Mouse (Mus musculus) embryonic facial prominence, embryonic 14.5 days (tissue): Measurements from ENCODE around the gene Elavl4. TPM values are rescaled to one million over a fixed set of nuclear protein-coding genes. Genes with fewer than 3 reads are reported as not detected.
A peak's percentile ranks its signal among the peaks of the same experiment; 100 is the strongest.

Source experiments
- ATAC-seq: fragments of 200-750 bp; cut with Nextera tagmentation; 2 replicates; pipeline ENCODE4 v1.8.0; 2017; ENCODE audit warnings: low read depth, moderate number of reproducible peaks, moderate TSS enrichment
- DNase-seq: peaks from one replicate; pipeline ENCODE4 v3.0.0-alpha.2; 2015; ENCODE audit warnings: low spot score
- H3K27ac ChIP-seq: fragments of 300-500 bp; sonication (generic); replicated peaks from 2 replicates; pipeline ENCODE4 v1.5.1; 2014; ENCODE audit warnings: low read depth, mild to moderate bottlenecking, low read length, moderate library complexity
- H3K27me3 ChIP-seq: fragments of 300-500 bp; sonication (generic); replicated peaks from 2 replicates; pipeline ENCODE4 v1.6.1; 2014; ENCODE audit warnings: low read length; ENCODE audit not compliant: control insufficient read depth, insufficient read depth
- H3K36me3 ChIP-seq: fragments of 300-500 bp; sonication (generic); 2 replicates; pipeline ENCODE4 v1.6.1; 2014; ENCODE audit warnings: low read length, mixed read lengths; ENCODE audit not compliant: control insufficient read depth, insufficient read depth
- H3K4me1 ChIP-seq: fragments of 300-500 bp; sonication (generic); 2 replicates; pipeline ENCODE4 v1.6.1; 2014; ENCODE audit warnings: antibody characterized with exemption, low read length; ENCODE audit not compliant: control insufficient read depth, insufficient read depth
- H3K4me2 ChIP-seq: fragments of 300-500 bp; sonication (generic); 2 replicates; pipeline ENCODE4 v1.6.1; 2014; ENCODE audit warnings: low read depth, mild to moderate bottlenecking, low read length, moderate library complexity, mixed read lengths
- H3K4me3 ChIP-seq: fragments of 300-500 bp; sonication (generic); 2 replicates; pipeline ENCODE4 v1.5.1; 2014; ENCODE audit warnings: low read depth, mild to moderate bottlenecking, low read length
- H3K9ac ChIP-seq: fragments of 300-500 bp; sonication (generic); 2 replicates; pipeline ENCODE4 v1.6.1; 2014; ENCODE audit warnings: low read depth, mild to moderate bottlenecking, low read length, moderate library complexity, mixed read lengths
- H3K9me3 ChIP-seq: fragments of 300-500 bp; sonication (generic); 2 replicates; pipeline ENCODE4 v1.6.1; 2016; ENCODE audit warnings: low read length; ENCODE audit not compliant: control insufficient read depth
- WGBS: fragments of 180-500 bp; shearing (Covaris S2); extraction: QIAGEN DNeasy Blood & Tissue Kit; methylation state at CpG from one replicate; pipeline ENCODE4 v1.1.7; 2014; 5-methylcytosine and 5-hydroxymethylcytosine counted together
- polyA plus RNA-seq: library from polyadenylated mRNA; unstranded; fragments of >200 nt; fragmentation: Nextera tagmentation; extraction: Ambion mirVana; gene quantifications from 2 replicates; pipeline ENCODE4 v1.2.1, GENCODE M21; 2014

The Elavl4 gene
- polyA plus RNA-seq: 34.2 and 41.4 TPM in 2 replicates

GRCm38 (mm10) chr4:110351178-110352000, at the start of gene Elavl4:
Gene Elavl4, minus strand, starts transcription at chr4:110351909.
- no peaks in the 10 kb centered on the region for H3K27me3 ChIP-seq
- under 1% methylated on average over 33 of the region's 75 CpGs for WGBS
- peak within 1 kb of the TSS; percentile 77 for H3K9ac ChIP-seq
- ATAC-seq (peak; percentile 94), DNase-seq (peak; percentile 76)
- no peaks in the 10 kb centered on the region for H3K36me3 ChIP-seq
- peak within 1 kb of the TSS; percentile 63 for H3K27ac ChIP-seq
- H3K4me1 ChIP-seq: no peaks in the 10 kb centered on the region
- peak within 1 kb of the TSS; percentile 89 for H3K4me2 ChIP-seq
- peak within 1 kb of the TSS; percentile 70 for H3K4me3 ChIP-seq
- no peaks in the 10 kb centered on the region for H3K9me3 ChIP-seq

- Histone ChIP-seq H3K9ac (peak within 1 kb of the TSS; percentile 51), H3K9me3 (no peaks in the 10 kb centered on the region), H3K27me3 (no peaks in the 10 kb centered on the region), H3K4me2 (peak within 1 kb of the TSS; percentile 61), H3K4me1 (no peaks in the 10 kb centered on the region), H3K36me3 (no peaks in the 10 kb centered on the region), H3K27ac (no peak within 1 kb of the TSS), H3K4me3 (peak within 1 kb of the TSS; percentile 46)
- ATAC-seq (peak; percentile 98), DNase-seq (peak; percentile 87)
- WGBS: under 1% methylated on average over 16 of the region's 27 CpGs
These were observed 45.9 kb upstream of the Elavl4 start, which contains the start of gene Agbl4 for GRCm38 (mm10) chr4:110397618-110398045. Gene Agbl4, plus strand, starts transcription at chr4:110397661.

- Histone ChIP-seq H3K9me3 (no peaks in the 10 kb centered on the region), H3K4me1 (no peaks in the 10 kb centered on the region), H3K27ac (no peak overlapping the region), H3K4me2 (no peak overlapping the region), H3K36me3 (no peaks in the 10 kb centered on the region), H3K9ac (no peak overlapping the region), H3K27me3 (no peaks in the 10 kb centered on the region), H3K4me3 (no peak overlapping the region)
- ATAC-seq (no peak), DNase-seq (no peak)
- 74% methylated on average over 5 of the region's 5 CpGs for WGBS
These were observed 44.5 kb upstream of the Elavl4 start for GRCm38 (mm10) chr4:110396221-110396620.

GRCm38 (mm10) chr4:110360568-110360967, 8.9 kb upstream of the Elavl4 start:
- no peaks in the 10 kb centered on the region for H3K9me3 ChIP-seq
- DNase-seq: no peak
- 79% methylated on average over 2 of the region's 2 CpGs for WGBS
- no peaks in the 10 kb centered on the region for H3K27me3 ChIP-seq
- no peak overlapping the region for H3K4me3 ChIP-seq
- ATAC-seq: no peak
- H3K4me2 ChIP-seq: no peak overlapping the region
- no peak overlapping the region for H3K9ac ChIP-seq
- no peak overlapping the region for H3K27ac ChIP-seq
- H3K4me1 ChIP-seq: no peaks in the 10 kb centered on the region
- no peaks in the 10 kb centered on the region for H3K36me3 ChIP-seq

- H3K27ac ChIP-seq: no peak overlapping the region; the same call in 1 of the 2 replicates
- 4% methylated on average over 5 of the region's 5 CpGs for WGBS
- peak overlapping the region; percentile 77 for H3K9ac ChIP-seq
- peak overlapping the region; percentile 89 for H3K4me2 ChIP-seq
- DNase-seq: no peak
- H3K4me3 ChIP-seq: peak overlapping the region; percentile 70
- H3K4me1 ChIP-seq: no peaks in the 10 kb centered on the region
- H3K27me3 ChIP-seq: no peaks in the 10 kb centered on the region
- no peaks in the 10 kb centered on the region for H3K36me3 ChIP-seq
- peak; percentile 13; the same call in 1 of the 2 replicates for ATAC-seq
- H3K9me3 ChIP-seq: no peaks in the 10 kb centered on the region
These were observed 276 bp upstream of the Elavl4 start for GRCm38 (mm10) chr4:110352001-110352369.

- Histone ChIP-seq H3K4me3 (peak overlapping the region; percentile 70), H3K27me3 (no peaks in the 10 kb centered on the region), H3K9ac (peak overlapping the region; percentile 77), H3K27ac (peak overlapping the region; percentile 63), H3K36me3 (no peaks in the 10 kb centered on the region), H3K9me3 (no peaks in the 10 kb centered on the region), H3K4me2 (peak overlapping the region; percentile 89), H3K4me1 (no peaks in the 10 kb centered on the region)
- 9% methylated on average over 6 of the region's 6 CpGs for WGBS
- DNase-seq (no peak), ATAC-seq (no peak)
These were observed 892 bp downstream of the Elavl4 start for GRCm38 (mm10) chr4:110350856-110351177.

- DNase-seq: peak; percentile 6
- no peaks in the 10 kb centered on the region for H3K4me1 ChIP-seq
- H3K4me2 ChIP-seq: no peak overlapping the region
- H3K36me3 ChIP-seq: no peaks in the 10 kb centered on the region
- H3K9me3 ChIP-seq: no peaks in the 10 kb centered on the region
- no peak overlapping the region for H3K4me3 ChIP-seq
- no peak overlapping the region for H3K9ac ChIP-seq
- no peak for ATAC-seq
- no peaks in the 10 kb centered on the region for H3K27me3 ChIP-seq
- H3K27ac ChIP-seq: no peak overlapping the region
- 48% methylated on average over 3 of the region's 3 CpGs for WGBS
These were observed 27.8 kb downstream of the Elavl4 start for GRCm38 (mm10) chr4:110323912-110324311.

GRCm38 (mm10) chr4:110312126-110312525, 39.6 kb downstream of the Elavl4 start:
- no peak overlapping the region for H3K4me2 ChIP-seq
- no peaks in the 10 kb centered on the region for H3K27me3 ChIP-seq
- H3K36me3 ChIP-seq: no peaks in the 10 kb centered on the region
- 15% methylated on average over 1 of the region's 1 CpGs for WGBS
- no peak overlapping the region for H3K9ac ChIP-seq
- no peak overlapping the region for H3K27ac ChIP-seq
- DNase-seq: no peak
- H3K4me3 ChIP-seq: no peak overlapping the region
- ATAC-seq: no peak
- H3K9me3 ChIP-seq: no peaks in the 10 kb centered on the region
- no peaks in the 10 kb centered on the region for H3K4me1 ChIP-seq

- DNase-seq: no peak
- Histone ChIP-seq H3K27me3 (no peaks in the 10 kb centered on the region), H3K4me3 (no peak overlapping the region), H3K9me3 (no peaks in the 10 kb centered on the region), H3K9ac (no peak overlapping the region), H3K27ac (no peak overlapping the region), H3K4me2 (no peak overlapping the region), H3K36me3 (no peaks in the 10 kb centered on the region), H3K4me1 (no peaks in the 10 kb centered on the region; the same call in 1 of the 2 replicates)
- no peak for ATAC-seq
- 71% methylated on average over 5 of the region's 5 CpGs for WGBS
These were observed 44.7 kb downstream of the Elavl4 start for GRCm38 (mm10) chr4:110306972-110307371.
